Mouse (Mus musculus) myocyte (in vitro differentiated cells): ENCODE measurements around the gene Fra10ac1. TPM values are rescaled to one million over a fixed set of nuclear protein-coding genes. Genes with fewer than 3 reads are reported as not detected.

Experiments
- H3K27me3 ChIP-seq: one replicate; pipeline ENCODE4 v1.6.1; 2011; ENCODE audit not compliant: control insufficient read depth, insufficient read depth, insufficient read length
- H3K36me3 ChIP-seq: one replicate; pipeline ENCODE4 v1.6.1; 2011; ENCODE audit not compliant: control insufficient read depth, insufficient read depth
- H3K4me2 ChIP-seq: one replicate; pipeline ENCODE4 v1.6.1; 2011; ENCODE audit warnings: low read depth, control low read depth
- H3K4me3 ChIP-seq: one replicate; pipeline ENCODE4 v1.5.1; 2011; ENCODE audit warnings: mild to moderate bottlenecking, control low read depth, moderate library complexity
- H3K79me2 ChIP-seq: one replicate; pipeline ENCODE4 v1.6.1; 2011; ENCODE audit not compliant: control insufficient read depth, insufficient read depth
- H3ac ChIP-seq: one replicate; pipeline ENCODE4 v1.6.1; 2011; ENCODE audit not compliant: control insufficient read depth, insufficient read length
- CEBPB ChIP-seq: IDR thresholded peaks from 2 replicates; pipeline ENCODE4 v1.6.1; 2011; ENCODE audit warnings: mild to moderate bottlenecking, moderate library complexity; ENCODE audit not compliant: poor library complexity, insufficient read depth, severe bottlenecking
- E2F4 ChIP-seq: IDR thresholded peaks from one replicate; pipeline ENCODE4 v1.6.1; 2011; ENCODE audit warnings: mild to moderate bottlenecking, control low read depth, moderate library complexity; ENCODE audit not compliant: insufficient read depth
- MAX ChIP-seq: IDR thresholded peaks from one replicate; pipeline ENCODE4 v1.6.1; 2011; ENCODE audit warnings: low read depth, mild to moderate bottlenecking, control low read depth
- MYOD1 ChIP-seq, 3 experiments: IDR thresholded peaks; one replicate each; pipeline ENCODE4 v1.6.1; 2011; ENCODE audit warnings: control low read depth in 2 of 3, low read depth in 2 of 3, mild to moderate bottlenecking in 2 of 3, moderate library complexity in 1 of 3; ENCODE audit not compliant: insufficient read length in 2 of 3, control insufficient read depth in 1 of 3
- MYOG ChIP-seq, 3 experiments: IDR thresholded peaks; one replicate each; pipeline ENCODE4 v1.6.1; 2011; ENCODE audit warnings: control low read depth in 2 of 3, low read depth in 2 of 3, mild to moderate bottlenecking in 2 of 3; ENCODE audit not compliant: insufficient read length in 2 of 3, control insufficient read depth in 1 of 3, insufficient read depth in 1 of 3
- POLR2A ChIP-seq: IDR thresholded peaks from one replicate; pipeline ENCODE4 v1.6.1; 2011; ENCODE audit warnings: low read depth, mild to moderate bottlenecking, control low read depth, moderate library complexity; ENCODE audit not compliant: insufficient read length
- POLR2AphosphoS2 ChIP-seq: IDR thresholded peaks from one replicate; pipeline ENCODE4 v1.6.1; 2011; ENCODE audit warnings: low read depth, control low read depth; ENCODE audit not compliant: insufficient read length
- REST ChIP-seq: IDR thresholded peaks from one replicate; pipeline ENCODE4 v1.6.1; 2011; ENCODE audit warnings: mild to moderate bottlenecking, control low read depth, moderate library complexity; ENCODE audit not compliant: insufficient read depth, insufficient read length
- SRF ChIP-seq: IDR thresholded peaks from one replicate; pipeline ENCODE4 v1.6.1; 2011; ENCODE audit warnings: low read depth; ENCODE audit not compliant: control insufficient read depth, insufficient read length
- TCF12 ChIP-seq: IDR thresholded peaks from one replicate; pipeline ENCODE4 v1.6.1; 2011; ENCODE audit warnings: mild to moderate bottlenecking, control low read depth; ENCODE audit not compliant: poor library complexity, insufficient read depth, severe bottlenecking
- TCF3 ChIP-seq: IDR thresholded peaks from one replicate; pipeline ENCODE4 v1.6.1; 2011; ENCODE audit warnings: low read depth, control low read depth; ENCODE audit not compliant: insufficient read length
- USF1 ChIP-seq: IDR thresholded peaks from one replicate; pipeline ENCODE4 v1.6.1; 2011; ENCODE audit warnings: low read depth, mild to moderate bottlenecking, control low read depth, moderate library complexity
- polyA plus RNA-seq: library from polyadenylated mRNA; unstranded; fragments of >200 nt; fragmentation: generic; extraction: Trizol; gene quantifications from one replicate; pipeline ENCODE4 v1.2.1, GENCODE M21; 2012; ENCODE audit warnings: missing spikeins

Gene Fra10ac1
- polyA plus RNA-seq, 1 experiment = 6.5 TPM

DNA sequence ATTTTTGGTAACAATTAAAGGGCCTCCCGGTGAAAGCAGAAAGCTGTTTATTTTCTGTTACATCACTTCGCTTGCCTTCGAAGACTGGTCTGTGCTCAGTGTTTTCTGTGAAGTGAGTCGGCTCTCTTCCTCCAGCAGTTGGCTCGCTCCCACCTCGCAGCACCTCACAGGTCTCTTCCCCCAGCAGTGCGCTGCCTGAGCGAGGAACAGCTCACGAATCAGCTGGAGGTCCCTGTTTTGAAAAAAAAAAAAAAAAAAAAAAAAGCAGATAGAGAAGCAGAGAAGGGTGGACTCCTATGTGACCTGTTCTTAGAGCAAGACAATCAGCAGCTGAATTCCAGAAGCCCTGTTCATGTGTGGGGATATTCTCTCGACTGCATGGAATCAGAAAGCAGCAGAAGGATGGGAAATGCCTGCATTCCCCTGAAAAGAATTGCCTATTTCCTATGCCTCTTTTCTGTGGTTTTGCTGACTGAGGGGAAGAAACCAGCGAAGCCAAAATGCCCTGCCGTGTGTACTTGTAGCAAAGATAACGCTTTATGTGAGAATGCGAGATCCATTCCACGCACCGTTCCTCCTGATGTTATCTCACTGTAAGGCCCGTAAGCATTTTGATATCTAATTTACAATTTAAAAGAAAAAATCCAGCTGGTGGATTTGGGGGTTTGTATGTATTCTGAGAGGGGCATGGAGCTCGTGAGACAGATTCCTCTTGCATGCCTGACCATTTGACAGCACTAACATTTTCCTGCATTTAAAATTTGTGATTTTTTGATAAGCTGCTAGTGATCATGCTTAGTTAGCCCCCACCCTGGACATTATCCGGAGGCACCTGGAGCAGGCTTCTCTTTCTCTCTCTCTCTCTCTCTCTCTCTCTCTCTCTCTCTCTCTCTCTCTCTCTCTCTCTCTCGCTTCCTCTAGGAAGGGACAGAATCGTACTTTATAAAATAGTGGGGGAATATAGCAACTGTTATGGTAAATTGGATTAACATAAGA lies 40.8 kb upstream of the Fra10ac1 start, which contains the start of gene Lgi1:
TSS of gene Lgi1 (plus strand) at position 32 of the 996 bp plus-strand sequence.
- TF ChIP-seq MYOD1 (IDR thresholded peaks at IDR 0.05; ENCODE audit: control insufficient read depth in 1 of 3, insufficient read length in 2 of 3, low read depth in 2 of 3) (no peak), CEBPB (no peak), TCF3 (no peak), TCF12 (no peak), USF1 (no peak), REST (no peak), POLR2A (no peak), MYOG (IDR thresholded peaks at IDR 0.05; ENCODE audit: control insufficient read depth in 1 of 3, insufficient read depth in 1 of 3, insufficient read length in 2 of 3, low read depth in 2 of 3) (no peak), MAX (no peak)
- no peak within 1 kb of the TSS for H3K4me3 ChIP-seq
- peaks cover 23% of the 10 kb centered on the region for H3K27me3 ChIP-seq
- H3ac ChIP-seq = no peak within 1 kb of the TSS
- no peak within 1 kb of the TSS for H3K4me2 ChIP-seq
- H3K79me2 ChIP-seq = no peaks in the 10 kb centered on the region
- H3K36me3 ChIP-seq = no peaks in the 10 kb centered on the region

- TF ChIP-seq MYOG (IDR thresholded peaks at IDR 0.05; ENCODE audit: control insufficient read depth in 1 of 3, insufficient read depth in 1 of 3, insufficient read length in 2 of 3, low read depth in 2 of 3) = no peak
- no peak for TF ChIP-seq TCF3
- no peak for TF ChIP-seq E2F4
- no peak for TF ChIP-seq REST
- TF ChIP-seq USF1 = no peak
- TF ChIP-seq TCF12 = no peak
- TF ChIP-seq CEBPB = no peak
- no peak for TF ChIP-seq MYOD1 (IDR thresholded peaks at IDR 0.05; ENCODE audit: control insufficient read depth in 1 of 3, insufficient read length in 2 of 3, low read depth in 2 of 3)
- no peak for TF ChIP-seq SRF
- no peak for TF ChIP-seq MAX
- no peak for TF ChIP-seq POLR2A
- no peak for TF ChIP-seq POLR2AphosphoS2
- H3K4me2 ChIP-seq = no peak overlapping the region
- no peaks in the 10 kb centered on the region for H3K79me2 ChIP-seq
- H3K36me3 ChIP-seq = no peaks in the 10 kb centered on the region
- no peak overlapping the region for H3K4me3 ChIP-seq
- H3K27me3 ChIP-seq = peaks cover 28% of the 10 kb centered on the region
- H3ac ChIP-seq = no peak overlapping the region
Measured at GRCm38 (mm10) chr19:38263829-38264504, 40.0 kb upstream of the Fra10ac1 start.

GRCm38 (mm10) chr19:38261351-38261750 lies 37.4 kb upstream of the Fra10ac1 start:
- Histone ChIP-seq H3K27me3 (peaks cover 29% of the 10 kb centered on the region), H3ac (no peak overlapping the region), H3K4me3 (no peak overlapping the region), H3K79me2 (no peaks in the 10 kb centered on the region), H3K36me3 (no peaks in the 10 kb centered on the region), H3K4me2 (no peak overlapping the region)
- TF ChIP-seq TCF3 (no peak), MAX (no peak), POLR2AphosphoS2 (no peak), REST (no peak), TCF12 (no peak), E2F4 (no peak), USF1 (no peak), MYOG (IDR thresholded peaks at IDR 0.05; ENCODE audit: control insufficient read depth in 1 of 3, insufficient read depth in 1 of 3, insufficient read length in 2 of 3, low read depth in 2 of 3) (no peak), CEBPB (no peak), POLR2A (no peak), SRF (no peak), MYOD1 (IDR thresholded peaks at IDR 0.05; ENCODE audit: control insufficient read depth in 1 of 3, insufficient read length in 2 of 3, low read depth in 2 of 3) (no peak)

DNA sequence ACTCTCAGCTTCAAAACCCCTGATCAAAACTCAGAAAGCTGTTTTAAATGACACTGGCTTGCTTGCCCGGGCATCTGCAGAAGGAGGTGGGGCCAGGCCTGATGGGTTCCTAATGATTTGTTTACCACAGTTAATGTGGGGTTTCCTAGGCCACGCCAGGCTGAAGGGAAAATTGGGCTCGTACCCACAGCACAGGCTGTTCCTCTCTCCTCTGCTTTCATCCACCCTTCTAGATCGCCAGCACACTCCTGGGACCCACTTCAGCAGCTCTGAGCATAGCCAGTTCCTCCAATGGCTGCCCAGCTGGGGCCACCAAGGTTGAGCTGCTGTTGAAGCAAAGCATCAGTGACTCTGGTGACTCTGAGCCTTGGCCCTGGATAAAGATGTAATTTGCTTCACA lies 36.4 kb upstream of the Fra10ac1 start:
- Histone ChIP-seq H3K36me3 (no peaks in the 10 kb centered on the region), H3K4me3 (no peak overlapping the region), H3ac (no peak overlapping the region), H3K4me2 (no peak overlapping the region), H3K79me2 (no peaks in the 10 kb centered on the region), H3K27me3 (peaks cover 29% of the 10 kb centered on the region)
- TF ChIP-seq MAX (no peak), TCF12 (no peak), POLR2AphosphoS2 (no peak), TCF3 (no peak), E2F4 (no peak), MYOD1 (IDR thresholded peaks at IDR 0.05; ENCODE audit: control insufficient read depth in 1 of 3, insufficient read length in 2 of 3, low read depth in 2 of 3) (no peak), CEBPB (no peak), SRF (no peak), POLR2A (no peak), REST (no peak), MYOG (IDR thresholded peaks at IDR 0.05; ENCODE audit: control insufficient read depth in 1 of 3, insufficient read depth in 1 of 3, insufficient read length in 2 of 3, low read depth in 2 of 3) (no peak), USF1 (no peak)
